Mouse (Mus musculus) heart, adult 8-10 months (tissue): Measurements from ENCODE around the gene Pkp1. TPM values are rescaled to one million over a fixed set of nuclear protein-coding genes. Genes with fewer than 3 reads are reported as not detected.

Source experiments
- DNase-seq: peaks from one replicate; pipeline ENCODE4 v3.0.0; 2022; ENCODE audit warnings: low spot score
- total RNA-seq, 4 experiments: library from RNA; stranded (reverse); gene quantifications; 2 replicates each; pipeline ENCODE4 v1.2.4; 2022

Gene Pkp1
- total RNA-seq, 4 experiments from 2014 or later = not detected

DNA sequence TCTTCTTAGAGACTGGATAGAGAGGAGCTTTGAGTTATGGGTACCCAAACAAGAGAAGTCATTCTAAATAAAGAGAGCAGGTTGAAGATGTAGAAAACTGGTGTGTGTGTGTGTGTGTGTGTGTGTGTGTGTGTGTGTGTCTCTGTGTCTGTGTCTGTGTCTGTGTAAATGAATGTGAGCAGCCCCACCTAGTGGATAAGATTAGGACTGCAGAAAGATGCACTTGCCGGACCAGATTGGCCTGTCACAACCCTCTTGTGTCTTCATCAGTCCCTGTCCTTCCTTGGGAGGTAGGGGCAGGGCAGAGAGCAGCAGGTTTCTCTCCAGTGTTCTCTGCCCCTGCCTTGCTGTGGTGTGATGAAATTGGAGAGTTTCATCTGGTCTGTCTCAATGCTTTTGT, 90.1 kb downstream of the Pkp1 start:
- DNase-seq = no peak

DNA sequence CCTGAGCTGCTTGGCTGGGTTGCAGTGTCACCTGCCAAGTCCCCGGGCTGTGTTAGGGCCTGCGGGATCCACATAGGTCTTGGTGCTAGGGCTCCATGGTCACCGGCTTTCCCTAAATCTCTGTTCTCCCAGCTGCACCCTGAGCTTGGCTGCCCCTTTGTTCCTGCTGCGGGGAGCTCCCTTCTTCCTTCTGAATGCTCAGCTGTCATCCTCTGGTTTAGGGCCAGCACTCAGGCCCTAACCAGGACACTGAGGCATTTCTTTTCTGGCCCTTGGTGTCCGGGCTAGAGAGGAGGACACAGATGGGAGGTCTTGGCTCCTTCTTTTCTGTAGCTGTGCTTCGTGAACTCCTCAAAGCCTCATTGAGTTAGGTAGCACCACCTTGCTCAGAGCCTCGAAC, 97.2 kb downstream of the Pkp1 start:
- no peak for DNase-seq

Other genes with a start within 250 kb of the Pkp1 start
- gene Csrp1, start 199.1 kb downstream of the Pkp1 start, total RNA-seq = 10 to 100 TPM; 36.0 to 45.8 (median 40.9) TPM
- 10 to 100 TPM in 1 of 4 experiments, 1 to 10 TPM in 3; 7.2 to 12.7 (median 8.4) TPM for gene Phlda3, start 153.1 kb downstream of the Pkp1 start, total RNA-seq
- gene Tnni1, start 139.8 kb downstream of the Pkp1 start, total RNA-seq = 1 to 10 TPM in 2 of 4 experiments, under 1 TPM in 2; 0.44 to 2.4 (median 1.1) TPM
- 1 to 10 TPM; 5.0 to 8.6 (median 5.5) TPM for gene Lad1, start 100.6 kb downstream of the Pkp1 start, total RNA-seq
- over 10,000 TPM in 2 of 4 experiments, 1,000 to 10,000 TPM in 2; 8,821 to 11,650 (median 10,060) TPM for gene Tnnt2, start 82.9 kb downstream of the Pkp1 start, total RNA-seq
- gene Igfn1, start 87.1 kb upstream of the Pkp1 start, total RNA-seq = under 1 TPM; 0.05 to 0.16 (median 0.10) TPM
- gene Tmem9, start 88.9 kb upstream of the Pkp1 start, total RNA-seq = 10 to 100 TPM; 12.6 to 21.0 (median 17.3) TPM
- not detected for gene Ascl5, start 131.6 kb upstream of the Pkp1 start, total RNA-seq
- gene Cacna1s, start 133.5 kb upstream of the Pkp1 start, total RNA-seq = 10 to 100 TPM; 15.3 to 19.4 (median 18.4) TPM
- gene Kif21b, start 212.2 kb upstream of the Pkp1 start, total RNA-seq = 1 to 10 TPM in 1 of 4 experiments, under 1 TPM in 3; 0.57 to 1.3 (median 0.67) TPM